Mouse (Mus musculus) frontal cortex, adult 2 months (tissue): Measurements from ENCODE around the gene Tas2r122. TPM values are rescaled to one million over a fixed set of nuclear protein-coding genes. Genes with fewer than 3 reads are reported as not detected.
"Not testable (repeated sequence)": the region's sequence is repeated elsewhere in the genome, so short reads cannot be mapped to it uniquely, and the experiment has no call there.

ENCODE experiments used
- DNase-seq, 2 experiments: peaks; one replicate each; pipeline ENCODE4 v3.0.0; 2022; ENCODE audit warnings: low spot score in 1 of 2; ENCODE audit errors: extremely low spot score in 1 of 2
- polyA plus RNA-seq: library from polyadenylated mRNA; depleted of rRNA; stranded (reverse); fragments of >200 nt; gene quantifications from 2 replicates; pipeline ENCODE4 v1.2.3, GENCODE M21; 2012; rRNA removed

Tas2r122 gene
- polyA plus RNA-seq: not detected in 2 replicates

GRCm38 (mm10) chr6:132711828-132712227 is at the start of gene Tas2r122:
TSS of gene Tas2r122 (minus strand) at chr6:132711928.
- no peak for DNase-seq

- no peak for DNase-seq
Observed at GRCm38 (mm10) chr6:132754430-132754829, 42.7 kb upstream of the Tas2r122 start, which contains the start of gene Tas2r124. TSS of gene Tas2r124 (plus strand) at chr6:132754730.

DNA sequence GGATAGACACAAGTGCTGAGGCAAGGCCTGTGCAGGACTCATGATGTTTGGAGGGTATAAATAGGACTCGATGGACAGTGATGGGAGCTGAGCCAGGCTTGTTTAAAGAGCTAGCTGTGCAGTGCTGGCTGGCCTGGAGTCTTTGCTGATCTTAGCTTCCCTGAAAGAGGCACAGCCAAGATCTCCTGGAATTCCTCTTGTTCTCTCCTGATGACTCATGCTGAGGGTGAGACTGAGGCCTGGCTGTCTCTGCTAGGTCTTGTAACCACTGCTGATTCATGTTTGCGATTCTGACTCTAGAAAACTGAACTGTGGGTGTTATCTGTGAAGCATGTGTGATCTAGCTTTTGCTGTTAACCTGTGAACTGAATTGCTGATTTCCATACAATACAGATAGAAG is 38.5 kb upstream of the Tas2r122 start:
- DNase-seq: peak in 1 of 2 experiments; percentile 6

DNA sequence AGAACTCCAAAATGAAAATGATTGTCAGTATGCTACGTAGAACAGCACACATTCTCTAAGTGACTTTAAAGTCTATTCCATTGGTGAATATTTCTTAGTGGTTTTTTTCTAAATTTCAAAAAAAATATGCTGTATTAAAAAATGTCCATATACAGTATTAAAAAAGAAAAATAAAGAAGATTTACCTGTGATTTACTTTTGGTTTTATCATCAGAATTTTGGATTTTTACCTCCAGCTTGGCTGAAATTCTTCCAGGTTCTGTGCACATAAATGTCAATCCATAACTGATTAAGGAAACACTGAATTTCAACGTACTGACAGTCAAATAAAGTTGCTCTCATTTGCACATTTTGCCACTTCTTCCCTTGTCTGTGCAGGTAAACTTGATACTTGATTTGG is 26.2 kb upstream of the Tas2r122 start, which contains the start of gene Tas2r115:
TSS of gene Tas2r115 (minus strand) at position 101 of the 400 bp plus-strand sequence.
- no peak for DNase-seq

DNA sequence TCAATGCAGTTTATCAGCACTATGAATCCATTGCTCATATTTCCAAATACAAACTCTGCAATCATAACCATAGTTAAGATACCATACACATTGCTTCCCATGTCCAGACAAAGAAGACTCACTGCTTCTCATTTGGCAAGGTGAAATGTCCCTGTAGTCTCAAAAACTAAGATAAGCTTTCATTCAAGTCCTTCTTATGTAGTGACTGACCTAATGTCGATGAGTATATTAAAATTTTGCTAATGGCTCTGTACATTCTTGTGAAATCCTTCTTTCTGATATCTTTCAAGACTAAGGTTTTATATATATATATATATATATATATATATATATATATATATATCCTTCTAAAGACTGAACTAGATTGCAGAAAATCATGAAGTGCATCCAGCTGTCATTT is 10.8 kb downstream of the Tas2r122 start, which contains the start of gene Tas2r121:
TSS of gene Tas2r121 (minus strand) at position 101 of the 400 bp plus-strand sequence.
- no peak for DNase-seq

- DNase-seq: not testable (repeated sequence)
Observed at GRCm38 (mm10) chr6:132691596-132691995, 20.1 kb downstream of the Tas2r122 start.

Other genes with a start within 250 kb of the Tas2r122 start
- not detected in 2 replicates for gene Prh1, start 142.1 kb downstream of the Tas2r122 start, polyA plus RNA-seq
- not detected in 2 replicates for gene Prp2, start 116.0 kb downstream of the Tas2r122 start, polyA plus RNA-seq
- gene A630073D07Rik, start 60.4 kb downstream of the Tas2r122 start, polyA plus RNA-seq: not detected in 2 replicates
- gene Tas2r120, start 55.0 kb downstream of the Tas2r122 start, polyA plus RNA-seq: not detected in 2 replicates
- gene Tas2r121, start 10.9 kb downstream of the Tas2r122 start, polyA plus RNA-seq: not detected in 2 replicates
- not detected in 2 replicates for gene Tas2r115, start 26.1 kb upstream of the Tas2r122 start, polyA plus RNA-seq
- not detected in 2 replicates for gene Tas2r124, start 42.8 kb upstream of the Tas2r122 start, polyA plus RNA-seq
- not detected in 2 replicates for gene Tas2r102, start 50.2 kb upstream of the Tas2r122 start, polyA plus RNA-seq
- not detected in 2 replicates for gene Tas2r136, start 66.2 kb upstream of the Tas2r122 start, polyA plus RNA-seq
- not detected in 2 replicates for gene Tas2r117, start 90.9 kb upstream of the Tas2r122 start, polyA plus RNA-seq
- not detected in 2 replicates for gene Tas2r123, start 135.2 kb upstream of the Tas2r122 start, polyA plus RNA-seq
- not detected in 2 replicates for gene Tas2r116, start 143.5 kb upstream of the Tas2r122 start, polyA plus RNA-seq
- not detected in 2 replicates for gene Tas2r110, start 156.1 kb upstream of the Tas2r122 start, polyA plus RNA-seq
- gene Tas2r113, start 181.1 kb upstream of the Tas2r122 start, polyA plus RNA-seq: not detected in 2 replicates
- gene Tas2r125, start 197.7 kb upstream of the Tas2r122 start, polyA plus RNA-seq: not detected in 2 replicates
- gene Tas2r129, start 239.2 kb upstream of the Tas2r122 start, polyA plus RNA-seq: not detected in 2 replicates
- gene Tas2r131, start 246.0 kb upstream of the Tas2r122 start, polyA plus RNA-seq: not detected in 2 replicates